Mouse (Mus musculus): ENCODE data around the gene Vav2. TPM values are rescaled to one million over a fixed set of nuclear protein-coding genes. Genes with fewer than 3 reads are reported as not detected.

Vav2 gene
- polyA plus RNA-seq, 1 experiment from 2014 or later, result 5.9 TPM

DNA sequence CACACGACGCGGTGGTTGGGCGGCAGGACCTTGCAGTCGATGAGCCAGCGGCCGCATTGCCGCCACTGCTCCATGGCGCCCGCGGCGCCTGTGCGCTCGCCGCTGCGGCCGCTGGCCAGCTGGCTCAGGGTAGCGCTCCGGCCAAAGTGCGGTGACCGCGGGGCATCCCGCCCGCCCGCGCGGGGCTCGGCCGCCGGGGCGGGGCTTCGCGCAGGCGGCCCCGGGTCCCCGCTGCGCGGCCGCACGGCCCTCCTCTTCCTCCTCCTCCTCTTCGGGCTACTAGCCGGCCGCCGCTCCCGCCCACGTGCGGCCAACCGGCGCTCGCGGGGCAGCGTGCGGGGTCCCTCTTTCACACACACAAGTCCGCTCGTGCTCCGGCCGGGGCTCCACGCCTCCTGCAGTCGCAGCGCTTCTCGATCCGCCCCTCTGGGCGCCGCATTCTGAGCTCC lies 403 bp downstream of the Vav2 start:
- H3K4me2 ChIP-seq (ENCODE audit: low read depth, low read length), result peak overlapping the region; percentile 97
- peak overlapping the region; percentile 72 for H3K9ac ChIP-seq (ENCODE audit: low read depth, low read length)
- H3K27ac ChIP-seq (ENCODE audit: low read length), result peak overlapping the region; percentile 73
- under 1% methylated on average over 61 of the region's 64 CpGs for WGBS (ENCODE audit: insufficient replicate concordance)
- peak; percentile 75 for ATAC-seq (ENCODE audit: low read depth)
- H3K4me1 ChIP-seq (ENCODE audit: control insufficient read depth, low read depth, low read length), result peaks cover 25% of the 10 kb centered on the region
- peak overlapping the region; percentile 77 for H3K4me3 ChIP-seq (ENCODE audit: low read depth, low read length)
- H3K9me3 ChIP-seq (replicated peaks; ENCODE audit: control insufficient read depth, low read length), result no peaks in the 10 kb centered on the region
- H3K36me3 ChIP-seq (ENCODE audit: control insufficient read depth, insufficient read depth), result no peaks in the 10 kb centered on the region
- H3K27me3 ChIP-seq (ENCODE audit: control insufficient read depth, insufficient read depth, low read depth, low read length), result peaks cover 28% of the 10 kb centered on the region

- Histone ChIP-seq H3K36me3 (ENCODE audit: control insufficient read depth, insufficient read depth) (no peaks in the 10 kb centered on the region), H3K27me3 (ENCODE audit: control insufficient read depth, insufficient read depth, low read depth, low read length) (peaks cover 28% of the 10 kb centered on the region), H3K9me3 (replicated peaks; ENCODE audit: control insufficient read depth, low read length) (no peaks in the 10 kb centered on the region), H3K4me2 (ENCODE audit: low read depth, low read length) (peak overlapping the region; percentile 97), H3K27ac (ENCODE audit: low read length) (peak overlapping the region; percentile 73), H3K9ac (ENCODE audit: low read depth, low read length) (peak overlapping the region; percentile 72), H3K4me1 (ENCODE audit: control insufficient read depth, low read depth, low read length) (peaks cover 25% of the 10 kb centered on the region), H3K4me3 (ENCODE audit: low read depth, low read length) (peak overlapping the region; percentile 77)
- ATAC-seq (ENCODE audit: low read depth), result no peak
- WGBS (ENCODE audit: insufficient replicate concordance), result under 1% methylated on average over 60 of the region's 60 CpGs
These were observed 955 bp downstream of the Vav2 start for GRCm38 (mm10) chr2:27425751-27426405.

- no peak overlapping the region for H3K27ac ChIP-seq (ENCODE audit: low read length)
- peak overlapping the region; percentile 77 for H3K4me3 ChIP-seq (ENCODE audit: low read depth, low read length)
- H3K9me3 ChIP-seq (replicated peaks; ENCODE audit: control insufficient read depth, low read length), result no peaks in the 10 kb centered on the region
- no peak overlapping the region for H3K9ac ChIP-seq (ENCODE audit: low read depth, low read length)
- ATAC-seq (ENCODE audit: low read depth), result no peak
- H3K27me3 ChIP-seq (ENCODE audit: control insufficient read depth, insufficient read depth, low read depth, low read length), result peaks cover 28% of the 10 kb centered on the region
- H3K4me2 ChIP-seq (ENCODE audit: low read depth, low read length), result peak overlapping the region; percentile 97
- WGBS (ENCODE audit: insufficient replicate concordance), result 6% methylated on average over 20 of the region's 20 CpGs
- H3K36me3 ChIP-seq (ENCODE audit: control insufficient read depth, insufficient read depth), result no peaks in the 10 kb centered on the region
- peaks cover 25% of the 10 kb centered on the region for H3K4me1 ChIP-seq (ENCODE audit: control insufficient read depth, low read depth, low read length)
These were observed 1.6 kb downstream of the Vav2 start for GRCm38 (mm10) chr2:27425161-27425611.

- WGBS (ENCODE audit: insufficient replicate concordance), result 71% methylated on average over 7 of the region's 7 CpGs
- ATAC-seq (ENCODE audit: low read depth), result no peak
- H3K4me1 ChIP-seq (ENCODE audit: control insufficient read depth, low read depth, low read length), result peaks cover 33% of the 10 kb centered on the region
- no peak overlapping the region for H3K27ac ChIP-seq (ENCODE audit: low read length)
- H3K36me3 ChIP-seq (ENCODE audit: control insufficient read depth, insufficient read depth), result no peaks in the 10 kb centered on the region
- no peak overlapping the region for H3K4me2 ChIP-seq (ENCODE audit: low read depth, low read length)
- no peaks in the 10 kb centered on the region for H3K9me3 ChIP-seq (replicated peaks; ENCODE audit: control insufficient read depth, low read length)
- H3K4me3 ChIP-seq (ENCODE audit: low read depth, low read length), result no peak overlapping the region
- no peak overlapping the region for H3K9ac ChIP-seq (ENCODE audit: low read depth, low read length)
- peaks cover 28% of the 10 kb centered on the region for H3K27me3 ChIP-seq (ENCODE audit: control insufficient read depth, insufficient read depth, low read depth, low read length)
These were observed 3.2 kb downstream of the Vav2 start for GRCm38 (mm10) chr2:27423596-27423995.

- Histone ChIP-seq H3K27me3 (ENCODE audit: control insufficient read depth, insufficient read depth, low read depth, low read length) (peaks cover 25% of the 10 kb centered on the region), H3K4me3 (ENCODE audit: low read depth, low read length) (no peak overlapping the region), H3K36me3 (ENCODE audit: control insufficient read depth, insufficient read depth) (no peaks in the 10 kb centered on the region), H3K4me2 (ENCODE audit: low read depth, low read length) (no peak overlapping the region), H3K9me3 (replicated peaks; ENCODE audit: control insufficient read depth, low read length) (no peaks in the 10 kb centered on the region), H3K27ac (ENCODE audit: low read length) (no peak overlapping the region), H3K9ac (ENCODE audit: low read depth, low read length) (no peak overlapping the region), H3K4me1 (ENCODE audit: control insufficient read depth, low read depth, low read length) (peaks cover 42% of the 10 kb centered on the region)
- 64% methylated on average over 20 of the region's 20 CpGs for WGBS (ENCODE audit: insufficient replicate concordance)
- no peak for ATAC-seq (ENCODE audit: low read depth)
These were observed 5.4 kb downstream of the Vav2 start for GRCm38 (mm10) chr2:27421293-27422068.

GRCm38 (mm10) chr2:27418577-27419070 lies 8.2 kb downstream of the Vav2 start:
- 19% methylated on average over 6 of the region's 6 CpGs for WGBS (ENCODE audit: insufficient replicate concordance)
- Histone ChIP-seq H3K27me3 (ENCODE audit: control insufficient read depth, insufficient read depth, low read depth, low read length) (no peaks in the 10 kb centered on the region), H3K4me1 (ENCODE audit: control insufficient read depth, low read depth, low read length) (peaks cover 52% of the 10 kb centered on the region), H3K9me3 (replicated peaks; ENCODE audit: control insufficient read depth, low read length) (no peaks in the 10 kb centered on the region), H3K9ac (ENCODE audit: low read depth, low read length) (no peak overlapping the region), H3K4me3 (ENCODE audit: low read depth, low read length) (no peak overlapping the region), H3K4me2 (ENCODE audit: low read depth, low read length) (no peak overlapping the region), H3K36me3 (ENCODE audit: control insufficient read depth, insufficient read depth) (no peaks in the 10 kb centered on the region), H3K27ac (ENCODE audit: low read length) (no peak overlapping the region)
- peak; percentile 35 for ATAC-seq (ENCODE audit: low read depth)

- no peak overlapping the region for H3K27ac ChIP-seq (ENCODE audit: low read length)
- 30% methylated on average over 5 of the region's 5 CpGs for WGBS (ENCODE audit: insufficient replicate concordance)
These were observed 9.1 kb downstream of the Vav2 start for GRCm38 (mm10) chr2:27417648-27418153.

DNA sequence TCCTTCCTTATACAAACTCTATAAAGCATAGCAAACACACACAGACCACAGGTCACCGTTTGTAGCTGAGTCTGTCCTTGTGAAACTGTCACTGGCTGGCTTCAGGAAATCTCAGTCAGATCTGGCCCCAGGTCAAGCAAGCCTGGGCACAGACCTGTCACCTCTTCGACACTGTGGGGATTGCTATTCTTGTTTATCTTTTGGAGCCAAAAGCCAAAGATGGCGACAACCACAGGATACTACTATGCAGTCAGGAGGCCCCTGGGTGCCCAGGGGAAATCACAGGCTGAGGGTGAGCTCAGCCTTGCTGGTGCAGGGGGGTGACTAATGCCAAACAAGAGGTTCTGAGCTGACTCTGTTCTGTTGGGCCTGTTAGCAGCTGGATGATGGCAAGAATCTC lies 10.4 kb downstream of the Vav2 start:
- H3K9ac ChIP-seq (ENCODE audit: low read depth, low read length), result no peak overlapping the region
- H3K27ac ChIP-seq (ENCODE audit: low read length), result peak overlapping the region; percentile 32; the same call in 1 of the 2 replicates
- H3K27me3 ChIP-seq (ENCODE audit: control insufficient read depth, insufficient read depth, low read depth, low read length), result no peaks in the 10 kb centered on the region
- H3K4me3 ChIP-seq (ENCODE audit: low read depth, low read length), result no peak overlapping the region
- ATAC-seq (ENCODE audit: low read depth), result peak; percentile 25; the same call in 1 of the 2 replicates
- H3K4me1 ChIP-seq (ENCODE audit: control insufficient read depth, low read depth, low read length), result peaks cover 61% of the 10 kb centered on the region
- no peaks in the 10 kb centered on the region for H3K36me3 ChIP-seq (ENCODE audit: control insufficient read depth, insufficient read depth)
- H3K4me2 ChIP-seq (ENCODE audit: low read depth, low read length), result no peak overlapping the region
- no peaks in the 10 kb centered on the region for H3K9me3 ChIP-seq (replicated peaks; ENCODE audit: control insufficient read depth, low read length)
- 4% methylated on average over 3 of the region's 3 CpGs for WGBS (ENCODE audit: insufficient replicate concordance)

More at GRCm38 (mm10) chr2:27417648-27418153, 9.1 kb downstream of the Vav2 start:
- H3K4me2 ChIP-seq (ENCODE audit: low read depth, low read length), result no peak overlapping the region
- peaks cover 50% of the 10 kb centered on the region for H3K4me1 ChIP-seq (ENCODE audit: control insufficient read depth, low read depth, low read length)
- no peaks in the 10 kb centered on the region for H3K36me3 ChIP-seq (ENCODE audit: control insufficient read depth, insufficient read depth)
- no peaks in the 10 kb centered on the region for H3K9me3 ChIP-seq (replicated peaks; ENCODE audit: control insufficient read depth, low read length)
- H3K9ac ChIP-seq (ENCODE audit: low read depth, low read length), result 0 out of 2 replicates have a peak overlapping the region, but pooled peaks have one; percentile 19
- peak; percentile 38 for ATAC-seq (ENCODE audit: low read depth)
- no peaks in the 10 kb centered on the region for H3K27me3 ChIP-seq (ENCODE audit: control insufficient read depth, insufficient read depth, low read depth, low read length)
- H3K4me3 ChIP-seq (ENCODE audit: low read depth, low read length), result no peak overlapping the region

Data from liver, embryonic 16.5 days (tissue).